ENCODE assay signal across 9 mouse cellular contexts in the genomic region with DNA sequence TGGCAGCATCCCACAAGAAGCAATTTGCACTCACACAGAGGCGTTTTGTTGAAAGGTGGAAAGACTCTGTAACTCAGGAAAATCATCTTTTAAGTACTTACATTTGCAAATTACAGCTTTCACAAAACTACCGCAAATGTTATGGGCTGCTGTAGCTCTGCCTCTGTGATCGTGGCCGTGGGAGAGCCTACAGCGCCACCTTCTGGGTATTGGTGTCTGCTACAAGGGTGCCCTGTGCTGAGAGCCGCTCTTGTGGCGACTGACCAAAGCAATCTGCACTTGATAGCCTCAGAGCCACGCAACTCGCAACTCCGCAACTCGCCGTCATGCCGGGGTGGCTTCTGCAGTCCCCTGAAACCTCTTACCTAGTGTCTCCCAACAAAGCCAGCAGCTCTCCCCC. TPM values are rescaled to one million over a fixed set of nuclear protein-coding genes. Genes with fewer than 3 reads are reported as not detected.
A peak's percentile ranks its signal among the peaks of the same experiment; 100 is the strongest.
DNase-seq lines count a peak whose midpoint lies in the region; ATAC-seq and TF ChIP-seq lines count a peak whose summit lies in the region.
"Had no signal": no experiment of that assay in that cellular context is flagged by ENCODE, and none has a peak within 500 bp of the region (broad histone marks: within the 10 kb centered on the region; RNA-seq: fewer than 3 reads in every experiment).

No protein-coding gene starts in this region.

- no peaks in the 10 kb centered on the region for H3K9me3 ChIP-seq in kidney, embryonic 14.5 days (ENCODE audit: control insufficient read depth, low read length)
- H3K9me3 ChIP-seq in midbrain, embryonic 16.5 days (replicated peaks; ENCODE audit: control insufficient read depth, low read length, poor library complexity, severe bottlenecking): no peaks in the 10 kb centered on the region

- no peak overlapping the region for H3K4me2 ChIP-seq in kidney, embryonic 14.5 days (replicated peaks; ENCODE audit: low read depth, low read length)
- H3K4me2 ChIP-seq in midbrain, embryonic 16.5 days (ENCODE audit: low read length): peak overlapping the region; percentile 50
- H3K4me2 ChIP-seq: embryonic facial prominence, embryonic 13.5 days had no signal

- no peaks in the 10 kb centered on the region for H3K36me3 ChIP-seq in kidney, adult 2 months (ENCODE audit: control insufficient read depth, insufficient read depth, low read length)
- H3K36me3 ChIP-seq in kidney, embryonic 14.5 days (ENCODE audit: control insufficient read depth, insufficient read depth, low read length): no peaks in the 10 kb centered on the region
- H3K36me3 ChIP-seq in midbrain, embryonic 16.5 days (ENCODE audit: control insufficient read depth, insufficient read depth, low read length): no peaks in the 10 kb centered on the region
- H3K36me3 ChIP-seq: embryonic facial prominence, embryonic 13.5 days had no signal

- 7% methylated on average over 13 of the region's 13 CpGs for WGBS in kidney, adult 2 months
- 4% methylated on average over 13 of the region's 13 CpGs for WGBS in kidney, embryonic 14.5 days
- WGBS in midbrain, embryonic 16.5 days: 3% methylated on average over 13 of the region's 13 CpGs

- no peak for ATAC-seq in kidney, embryonic 14.5 days (ENCODE audit: low FRiP score, low TSS enrichment)
- peak; percentile 88 for ATAC-seq in midbrain, embryonic 16.5 days

- H3K9ac ChIP-seq in kidney, embryonic 14.5 days (ENCODE audit: low read depth, low read length): no peak overlapping the region
- H3K9ac ChIP-seq in midbrain, embryonic 16.5 days (ENCODE audit: low read depth, low read length): peak overlapping the region; percentile 27; the same call in 1 of the 2 replicates
- H3K9ac ChIP-seq: embryonic facial prominence, embryonic 13.5 days had no signal

- no peak for TF ChIP-seq POLR2A in kidney, adult 2 months (IDR thresholded peaks at IDR 0.05; ENCODE audit: low read depth, low read length)
- TF ChIP-seq POLR2A in cortical plate, adult 2 months (IDR thresholded peaks at IDR 0.05; ENCODE audit: extremely low read depth, insufficient read depth, low read length): no peak

- peak; percentile 19 for DNase-seq in kidney, adult 2 months
- peak; percentile 80 for DNase-seq in ZHBTc4 (ENCODE audit: low read depth, low spot score)
- DNase-seq in heart, postnatal 10 days: peak; percentile 39 to 60
- peak; percentile 84 for DNase-seq in left cerebral cortex, postnatal 25 days (ENCODE audit: low spot score in 2 of 2)
- DNase-seq in yolk sac, embryonic 10.5 days (ENCODE audit: low spot score): peak; percentile 64

- no peak overlapping the region for H3K4me3 ChIP-seq in kidney, adult 2 months (ENCODE audit: insufficient read depth, low read depth, low read length)
- H3K4me3 ChIP-seq in kidney, embryonic 14.5 days (ENCODE audit: low read length): no peak overlapping the region
- H3K4me3 ChIP-seq in cortical plate, adult 2 months (ENCODE audit: insufficient read depth, low read length): no peak overlapping the region
- peak overlapping the region; percentile 5; the same call in 1 of the 2 replicates for H3K4me3 ChIP-seq in midbrain, embryonic 16.5 days (ENCODE audit: low read depth, low read length)
- H3K4me3 ChIP-seq: embryonic facial prominence, embryonic 13.5 days had no signal

- H3K27me3 ChIP-seq in kidney, adult 2 months (replicated peaks; ENCODE audit: control insufficient read depth, insufficient read depth, low read length): no peaks in the 10 kb centered on the region
- peaks cover 7% of the 10 kb centered on the region for H3K27me3 ChIP-seq in kidney, embryonic 14.5 days (ENCODE audit: control insufficient read depth, insufficient read depth, low read length)
- H3K27me3 ChIP-seq in midbrain, embryonic 16.5 days (ENCODE audit: control insufficient read depth, insufficient read depth, low read depth, low read length): peaks cover 4% of the 10 kb centered on the region; the same call in 1 of the 2 replicates

- intact Hi-C loops in heart, postnatal 10 days (cut with DNase I): loop anchor here (1.0 to 2.0 kb wide), 2 partner anchors 80 to 102 kb away; a partner anchor contains a TSS
- intact Hi-C loops in left cerebral cortex, postnatal 25 days (cut with DNase I): loop anchor here (1.0 kb wide), 1 partner anchor 102 kb away; no protein-coding TSS in a partner anchor

- H3K27ac ChIP-seq in kidney, adult 2 months (ENCODE audit: insufficient read depth, low read depth, low read length): no peak overlapping the region
- H3K27ac ChIP-seq in kidney, embryonic 14.5 days (ENCODE audit: low read depth, low read length): no peak overlapping the region
- H3K27ac ChIP-seq in cortical plate, adult 2 months (ENCODE audit: insufficient read depth, low read length): no peak overlapping the region
- no peak overlapping the region for H3K27ac ChIP-seq in midbrain, embryonic 16.5 days (ENCODE audit: low read length)
- H3K27ac ChIP-seq: embryonic facial prominence, embryonic 13.5 days had no signal

- H3K4me1 ChIP-seq in kidney, adult 2 months (ENCODE audit: control insufficient read depth, insufficient read depth, low read length): no peaks in the 10 kb centered on the region
- no peaks in the 10 kb centered on the region for H3K4me1 ChIP-seq in kidney, embryonic 14.5 days (ENCODE audit: control insufficient read depth, insufficient read depth, low read length)
- no peaks in the 10 kb centered on the region for H3K4me1 ChIP-seq in cortical plate, adult 2 months (ENCODE audit: control insufficient read depth, insufficient read depth, low read length)
- peaks cover 5% of the 10 kb centered on the region; the same call in 1 of the 2 replicates for H3K4me1 ChIP-seq in midbrain, embryonic 16.5 days (ENCODE audit: control insufficient read depth, insufficient read depth, low read length)

- TF ChIP-seq CTCF in kidney, adult 2 months (conservative IDR thresholded peaks at IDR 0.05; ENCODE audit: insufficient read depth, insufficient read length, low read depth, low read length): peak; percentile 80
- peak; percentile 93 for TF ChIP-seq CTCF in cortical plate, adult 2 months (IDR thresholded peaks at IDR 0.05; ENCODE audit: extremely low read depth, insufficient read depth, low read length)

RNA-seq across cellular contexts. Expression of a gene that starts 16.2 kb away (rescaled TPM):
- polyA plus RNA-seq in kidney, adult 2 months (2012; rRNA removed): 16.3 and 17.5 TPM in 2 replicates
- polyA plus RNA-seq in kidney, embryonic 14.5 days (2014; fragmentation: Nextera tagmentation; extraction: Ambion mirVana): 6.5 and 7.1 TPM in 2 replicates
- polyA plus RNA-seq in cortical plate, adult 2 months (2012; rRNA removed): 12.6 and 13.0 TPM in 2 replicates
- total RNA-seq in heart, postnatal 10 days (2021): 1 to 10 TPM; 7.2 to 9.1 TPM
- total RNA-seq in left cerebral cortex, postnatal 25 days (2021): 10 to 100 TPM; 12.2 to 13.2 TPM
- 21.2 and 24.0 TPM in 2 replicates for polyA plus RNA-seq in midbrain, embryonic 16.5 days (2015; fragmentation: Nextera tagmentation; extraction: Ambion mirVana)

RNA-seq across cellular contexts. Expression of a gene that starts 41.2 kb away (rescaled TPM):
- 0.92 and 1.2 TPM in 2 replicates for polyA plus RNA-seq in kidney, adult 2 months (2012; rRNA removed)
- 126 and 136 TPM in 2 replicates for polyA plus RNA-seq in kidney, embryonic 14.5 days (2014; fragmentation: Nextera tagmentation; extraction: Ambion mirVana)
- 1.1 and 1.7 TPM in 2 replicates for polyA plus RNA-seq in cortical plate, adult 2 months (2012; rRNA removed)
- total RNA-seq in heart, postnatal 10 days (2021): 10 to 100 TPM; 10.8 to 13.7 TPM
- total RNA-seq in left cerebral cortex, postnatal 25 days (2021): 1 to 10 TPM; 1.3 to 1.8 TPM
- 10.4 and 12.5 TPM in 2 replicates for polyA plus RNA-seq in midbrain, embryonic 16.5 days (2015; fragmentation: Nextera tagmentation; extraction: Ambion mirVana)

RNA-seq across cellular contexts. Expression of a gene that starts 41.3 kb away (rescaled TPM):
- 31.3 and 37.7 TPM in 2 replicates for polyA plus RNA-seq in kidney, adult 2 months (2012; rRNA removed)
- 35.1 and 49.5 TPM in 2 replicates for polyA plus RNA-seq in kidney, embryonic 14.5 days (2014; fragmentation: Nextera tagmentation; extraction: Ambion mirVana)
- polyA plus RNA-seq in cortical plate, adult 2 months (2012; rRNA removed): 25.7 and 26.6 TPM in 2 replicates
- total RNA-seq in heart, postnatal 10 days (2021): 10 to 100 TPM; 23.1 TPM
- 10 to 100 TPM; 24.9 to 27.5 TPM for total RNA-seq in left cerebral cortex, postnatal 25 days (2021)
- polyA plus RNA-seq in midbrain, embryonic 16.5 days (2015; fragmentation: Nextera tagmentation; extraction: Ambion mirVana): 23.4 and 25.2 TPM in 2 replicates

Comparison
In these comparisons a context has a peak if more than half of its experiments do, and no peak if none do; other contexts are left out.
1. DNase-seq: peak in every context shown above with its lines; median percentile 84 in left cerebral cortex, postnatal 25 days; 80 in ZHBTc4; 64 in yolk sac, embryonic 10.5 days; 50 in heart, postnatal 10 days; 19 in kidney, adult 2 months.